Mouse (Mus musculus): ENCODE measurements around the gene Fnbp1.
A peak's percentile ranks its signal among the peaks of the same experiment; 100 is the strongest.

The Fnbp1 gene

GRCm38 (mm10) chr2:31091182-31091581 lies 50.6 kb downstream of the Fnbp1 start:
- DNase-seq, result no peak

- no peak for DNase-seq
Observed at GRCm38 (mm10) chr2:31089607-31090006, 52.2 kb downstream of the Fnbp1 start.

- DNase-seq, result no peak
Observed at GRCm38 (mm10) chr2:31088871-31089270, 52.9 kb downstream of the Fnbp1 start.

- peak; percentile 74 to 81 for DNase-seq
Observed at GRCm38 (mm10) chr2:31087663-31088661, 53.8 kb downstream of the Fnbp1 start.

- DNase-seq, result peak; percentile 42 to 56
Observed at GRCm38 (mm10) chr2:31087085-31087484, 54.7 kb downstream of the Fnbp1 start.

GRCm38 (mm10) chr2:31086543-31086942 lies 55.3 kb downstream of the Fnbp1 start:
- peak in 1 of 2 experiments; percentile 50 for DNase-seq

- DNase-seq, result no peak
Observed at GRCm38 (mm10) chr2:31084169-31084850, 57.5 kb downstream of the Fnbp1 start.

- no peak for DNase-seq
Observed at GRCm38 (mm10) chr2:31083372-31083771, 58.4 kb downstream of the Fnbp1 start.

- no peak for DNase-seq
Observed at GRCm38 (mm10) chr2:31082639-31083038, 59.2 kb downstream of the Fnbp1 start.

- DNase-seq, result no peak
Observed at GRCm38 (mm10) chr2:31081349-31081748, 60.5 kb downstream of the Fnbp1 start.

- DNase-seq, result no peak
Observed at GRCm38 (mm10) chr2:31079117-31079516, 62.7 kb downstream of the Fnbp1 start.

GRCm38 (mm10) chr2:31077574-31077973 lies 64.2 kb downstream of the Fnbp1 start:
- no peak for DNase-seq

GRCm38 (mm10) chr2:31076351-31077140 lies 65.3 kb downstream of the Fnbp1 start:
- DNase-seq, result no peak

- DNase-seq, result no peak
Observed at GRCm38 (mm10) chr2:31075836-31076235, 66.0 kb downstream of the Fnbp1 start.

- no peak for DNase-seq
Observed at GRCm38 (mm10) chr2:31075168-31075567, 66.6 kb downstream of the Fnbp1 start.

- DNase-seq, result no peak
Observed at GRCm38 (mm10) chr2:31069506-31069905, 72.3 kb downstream of the Fnbp1 start.

GRCm38 (mm10) chr2:31069114-31069445 lies 72.7 kb downstream of the Fnbp1 start:
- no peak for DNase-seq

- DNase-seq, result peak; percentile 48 to 81
Observed at GRCm38 (mm10) chr2:31068246-31069113, 73.3 kb downstream of the Fnbp1 start.

- no peak for DNase-seq
Observed at GRCm38 (mm10) chr2:31067696-31068245, 74.0 kb downstream of the Fnbp1 start.

GRCm38 (mm10) chr2:31067059-31067595 lies 74.7 kb downstream of the Fnbp1 start:
- peak; percentile 72 to 76 for DNase-seq

GRCm38 (mm10) chr2:31066019-31066789 lies 75.6 kb downstream of the Fnbp1 start:
- no peak for DNase-seq

All from kidney, postnatal 36 days (tissue).